Mouse (Mus musculus): ENCODE results near the gene Sec22c. TPM values are rescaled to one million over a fixed set of nuclear protein-coding genes. Genes with fewer than 3 reads are reported as not detected.

Gene Sec22c
- polyA plus RNA-seq, 1 experiment from 2014 or later = 8.8 TPM

- Histone ChIP-seq H3K27ac (no peak overlapping the region), H3K4me3 (no peak overlapping the region), H3K27me3 (ENCODE audit: insufficient read depth, poor library complexity, severe bottlenecking) (peaks cover 7% of the 10 kb centered on the region; the same call in 1 of the 2 replicates), H3K4me1 (peaks cover 11% of the 10 kb centered on the region), H3K36me3 (peaks cover 18% of the 10 kb centered on the region), H3K9me3 (no peaks in the 10 kb centered on the region)
- no peak for DNase-seq (ENCODE audit: low spot score)
- WGBS = 70% methylated on average over 18 of the region's 18 CpGs
Measured at GRCm38 (mm10) chr9:121682037-121682680, 23.1 kb downstream of the Sec22c start.

- peaks cover 10% of the 10 kb centered on the region; the same call in 1 of the 2 replicates for H3K27me3 ChIP-seq (ENCODE audit: insufficient read depth, poor library complexity, severe bottlenecking)
- H3K9me3 ChIP-seq = no peaks in the 10 kb centered on the region
- peaks cover 16% of the 10 kb centered on the region for H3K4me1 ChIP-seq
- no peak overlapping the region for H3K27ac ChIP-seq
- H3K36me3 ChIP-seq = peaks cover 18% of the 10 kb centered on the region
- WGBS = 73% methylated on average over 8 of the region's 8 CpGs
- H3K4me3 ChIP-seq = no peak overlapping the region
- DNase-seq (ENCODE audit: low spot score) = no peak
Measured at GRCm38 (mm10) chr9:121681191-121681590, 24.1 kb downstream of the Sec22c start.

- Histone ChIP-seq H3K4me3 (no peak overlapping the region), H3K9me3 (no peaks in the 10 kb centered on the region), H3K4me1 (peaks cover 16% of the 10 kb centered on the region), H3K27me3 (ENCODE audit: insufficient read depth, poor library complexity, severe bottlenecking) (peaks cover 10% of the 10 kb centered on the region; the same call in 1 of the 2 replicates), H3K36me3 (peaks cover 6% of the 10 kb centered on the region), H3K27ac (no peak overlapping the region)
- DNase-seq (ENCODE audit: low spot score) = no peak
- 16% methylated on average over 6 of the region's 6 CpGs for WGBS
Measured at GRCm38 (mm10) chr9:121679549-121679948, 25.7 kb downstream of the Sec22c start.

- Histone ChIP-seq H3K9me3 (no peaks in the 10 kb centered on the region), H3K4me3 (no peak overlapping the region)
Measured at GRCm38 (mm10) chr9:121677476-121677875, 27.8 kb downstream of the Sec22c start.

GRCm38 (mm10) chr9:121677069-121677468 is 28.2 kb downstream of the Sec22c start:
- no peaks in the 10 kb centered on the region for H3K36me3 ChIP-seq
- H3K27ac ChIP-seq = no peak overlapping the region
- peaks cover 10% of the 10 kb centered on the region; the same call in 1 of the 2 replicates for H3K27me3 ChIP-seq (ENCODE audit: insufficient read depth, poor library complexity, severe bottlenecking)
- H3K4me3 ChIP-seq = no peak overlapping the region
- peaks cover 27% of the 10 kb centered on the region for H3K4me1 ChIP-seq
- DNase-seq (ENCODE audit: low spot score) = no peak
- H3K9me3 ChIP-seq = no peaks in the 10 kb centered on the region
- WGBS = 66% methylated on average over 4 of the region's 4 CpGs

More at GRCm38 (mm10) chr9:121677476-121677875, 27.8 kb downstream of the Sec22c start:
- Histone ChIP-seq H3K4me1 (peaks cover 23% of the 10 kb centered on the region), H3K27me3 (ENCODE audit: insufficient read depth, poor library complexity, severe bottlenecking) (peaks cover 10% of the 10 kb centered on the region; the same call in 1 of the 2 replicates), H3K27ac (no peak overlapping the region), H3K36me3 (no peaks in the 10 kb centered on the region)
- WGBS = 72% methylated on average over 8 of the region's 8 CpGs
- no peak for DNase-seq (ENCODE audit: low spot score)

GRCm38 (mm10) chr9:121675556-121675955 is 29.7 kb downstream of the Sec22c start:
- Histone ChIP-seq H3K4me1 (peaks cover 41% of the 10 kb centered on the region), H3K27me3 (ENCODE audit: insufficient read depth, poor library complexity, severe bottlenecking) (peaks cover 18% of the 10 kb centered on the region), H3K9me3 (no peaks in the 10 kb centered on the region), H3K4me3 (no peak overlapping the region), H3K36me3 (no peaks in the 10 kb centered on the region), H3K27ac (no peak overlapping the region)
- 86% methylated on average over 2 of the region's 2 CpGs for WGBS
- no peak for DNase-seq (ENCODE audit: low spot score)

GRCm38 (mm10) chr9:121675011-121675410 is 30.3 kb downstream of the Sec22c start:
- H3K27me3 ChIP-seq (ENCODE audit: insufficient read depth, poor library complexity, severe bottlenecking) = peaks cover 23% of the 10 kb centered on the region
- no peaks in the 10 kb centered on the region for H3K9me3 ChIP-seq
- no peaks in the 10 kb centered on the region for H3K36me3 ChIP-seq
- H3K4me1 ChIP-seq = peaks cover 47% of the 10 kb centered on the region
- DNase-seq (ENCODE audit: low spot score) = no peak
- 75% methylated on average over 9 of the region's 9 CpGs for WGBS
- no peak overlapping the region for H3K4me3 ChIP-seq
- no peak overlapping the region for H3K27ac ChIP-seq

- no peaks in the 10 kb centered on the region for H3K9me3 ChIP-seq
- no peak overlapping the region for H3K27ac ChIP-seq
- peaks cover 36% of the 10 kb centered on the region for H3K27me3 ChIP-seq (ENCODE audit: insufficient read depth, poor library complexity, severe bottlenecking)
- no peak overlapping the region for H3K4me3 ChIP-seq
- no peaks in the 10 kb centered on the region for H3K36me3 ChIP-seq
- 86% methylated on average over 5 of the region's 5 CpGs for WGBS
- DNase-seq (ENCODE audit: low spot score) = no peak
- peaks cover 52% of the 10 kb centered on the region for H3K4me1 ChIP-seq
Measured at GRCm38 (mm10) chr9:121673716-121674115, 31.6 kb downstream of the Sec22c start.

GRCm38 (mm10) chr9:121672311-121672710 is 33.0 kb downstream of the Sec22c start:
- Histone ChIP-seq H3K27ac (peak overlapping the region; percentile 69), H3K36me3 (no peaks in the 10 kb centered on the region), H3K4me1 (peaks cover 46% of the 10 kb centered on the region), H3K9me3 (no peaks in the 10 kb centered on the region), H3K27me3 (ENCODE audit: insufficient read depth, poor library complexity, severe bottlenecking) (peaks cover 44% of the 10 kb centered on the region), H3K4me3 (no peak overlapping the region)
- 30% methylated on average over 5 of the region's 5 CpGs for WGBS
- DNase-seq (ENCODE audit: low spot score) = no peak

- Histone ChIP-seq H3K27me3 (ENCODE audit: insufficient read depth, poor library complexity, severe bottlenecking) (peaks cover 50% of the 10 kb centered on the region), H3K4me3 (no peak overlapping the region), H3K4me1 (peaks cover 41% of the 10 kb centered on the region), H3K9me3 (no peaks in the 10 kb centered on the region), H3K27ac (no peak overlapping the region), H3K36me3 (no peaks in the 10 kb centered on the region)
- DNase-seq (ENCODE audit: low spot score) = no peak
- WGBS = 19% methylated on average over 7 of the region's 7 CpGs
Measured at GRCm38 (mm10) chr9:121671300-121671699, 34.0 kb downstream of the Sec22c start.

GRCm38 (mm10) chr9:121669348-121669791 is 35.9 kb downstream of the Sec22c start:
- DNase-seq (ENCODE audit: low spot score) = peak; percentile 89
- H3K36me3 ChIP-seq = no peaks in the 10 kb centered on the region
- no peaks in the 10 kb centered on the region for H3K9me3 ChIP-seq
- WGBS = under 1% methylated on average over 28 of the region's 28 CpGs
- peak overlapping the region; percentile 29; the same call in 1 of the 2 replicates for H3K27ac ChIP-seq
- H3K27me3 ChIP-seq (ENCODE audit: insufficient read depth, poor library complexity, severe bottlenecking) = peaks cover 69% of the 10 kb centered on the region
- peak overlapping the region; percentile 46 for H3K4me3 ChIP-seq
- peaks cover 41% of the 10 kb centered on the region for H3K4me1 ChIP-seq

GRCm38 (mm10) chr9:121667822-121668221 is 37.5 kb downstream of the Sec22c start:
- Histone ChIP-seq H3K27me3 (ENCODE audit: insufficient read depth, poor library complexity, severe bottlenecking) (peaks cover 80% of the 10 kb centered on the region), H3K4me3 (no peak overlapping the region), H3K9me3 (no peaks in the 10 kb centered on the region), H3K4me1 (peaks cover 37% of the 10 kb centered on the region), H3K36me3 (no peaks in the 10 kb centered on the region), H3K27ac (no peak overlapping the region)
- WGBS = 77% methylated on average over 11 of the region's 11 CpGs
- no peak for DNase-seq (ENCODE audit: low spot score)

- H3K9me3 ChIP-seq = no peaks in the 10 kb centered on the region
- 72% methylated on average over 16 of the region's 16 CpGs for WGBS
- H3K27me3 ChIP-seq (ENCODE audit: insufficient read depth, poor library complexity, severe bottlenecking) = peaks cover 87% of the 10 kb centered on the region
- DNase-seq (ENCODE audit: low spot score) = no peak
- no peak overlapping the region for H3K27ac ChIP-seq
- no peak overlapping the region for H3K4me3 ChIP-seq
- H3K4me1 ChIP-seq = peaks cover 30% of the 10 kb centered on the region
- no peaks in the 10 kb centered on the region for H3K36me3 ChIP-seq
Measured at GRCm38 (mm10) chr9:121666957-121667630, 38.2 kb downstream of the Sec22c start.
